Mouse (Mus musculus) C2C12 (cell line): ENCODE data around the gene Gm20388.

Experiments
- CEBPB ChIP-seq: IDR thresholded peaks from one replicate; pipeline ENCODE4 v1.6.1; 2011; ENCODE audit warnings: low read depth, mild to moderate bottlenecking, control low read depth, moderate library complexity
- CTCF ChIP-seq: IDR thresholded peaks from one replicate; pipeline ENCODE4 v1.5.1; 2011; ENCODE audit not compliant: control insufficient read depth, insufficient read depth, insufficient read length
- FOSL1 ChIP-seq: IDR thresholded peaks from one replicate; pipeline ENCODE4 v1.8.0; 2011; ENCODE audit warnings: mild to moderate bottlenecking, low read length; ENCODE audit not compliant: poor library complexity, insufficient read depth, severe bottlenecking
- MAX ChIP-seq: IDR thresholded peaks from one replicate; pipeline ENCODE4 v1.6.1; 2011; ENCODE audit warnings: mild to moderate bottlenecking, control low read depth
- MYOD1 ChIP-seq: IDR thresholded peaks from one replicate; pipeline ENCODE4 v1.6.1; 2011; ENCODE audit warnings: low read depth; ENCODE audit not compliant: control insufficient read depth, insufficient read length
- MYOG ChIP-seq: IDR thresholded peaks from one replicate; pipeline ENCODE4 v1.6.1; 2011; ENCODE audit not compliant: control insufficient read depth, insufficient read length; ENCODE audit errors: extremely low read depth
- USF1 ChIP-seq: IDR thresholded peaks from one replicate; pipeline ENCODE4 v1.6.1; 2011; ENCODE audit warnings: low read depth, mild to moderate bottlenecking, control low read depth, moderate library complexity

- no peak for TF ChIP-seq MYOG
- TF ChIP-seq USF1: no peak
- TF ChIP-seq FOSL1: no peak
- TF ChIP-seq CTCF: no peak
- no peak for TF ChIP-seq CEBPB
- TF ChIP-seq MAX: no peak
- TF ChIP-seq MYOD1: no peak
Observed at GRCm38 (mm10) chr8:120001712-120002111, 91.1 kb downstream of the Gm20388 start.
